Mouse (Mus musculus) thymus, adult 2 months (tissue): ENCODE data around the gene Ino80b. TPM values are rescaled to one million over a fixed set of nuclear protein-coding genes. Genes with fewer than 3 reads are reported as not detected.

ENCODE experiments used
- DNase-seq: peaks from one replicate; pipeline ENCODE4 v3.0.0; 2021
- H3K27ac ChIP-seq: fragments of 200-500 bp; 2 replicates; pipeline ENCODE4 v1.5.1; 2012; ENCODE audit warnings: low read length, control low read depth; ENCODE audit not compliant: control insufficient read depth, insufficient read depth
- H3K27me3 ChIP-seq: fragments of 200-500 bp; 2 replicates; pipeline ENCODE4 v1.6.1; 2012; ENCODE audit warnings: mild to moderate bottlenecking, low read length, moderate library complexity, mixed read lengths; ENCODE audit not compliant: control insufficient read depth, insufficient read depth
- H3K36me3 ChIP-seq: fragments of 200-500 bp; 2 replicates; pipeline ENCODE4 v1.6.1; 2012; ENCODE audit warnings: mild to moderate bottlenecking, low read length, moderate library complexity; ENCODE audit not compliant: control insufficient read depth, insufficient read depth
- H3K4me1 ChIP-seq: fragments of 200-500 bp; replicated peaks from 2 replicates; pipeline ENCODE4 v1.6.1; 2012; ENCODE audit warnings: low read length; ENCODE audit not compliant: control insufficient read depth, insufficient read depth
- H3K4me3 ChIP-seq: fragments of 200-500 bp; 2 replicates; pipeline ENCODE4 v1.5.1; 2012; ENCODE audit warnings: mild to moderate bottlenecking, low read length, control low read depth, moderate library complexity; ENCODE audit not compliant: control insufficient read depth, insufficient read depth
- CTCF ChIP-seq: fragments of 200-500 bp; IDR thresholded peaks from 2 replicates; pipeline ENCODE4 v1.5.1; 2012; ENCODE audit warnings: mild to moderate bottlenecking, control low read depth, low read length, moderate library complexity, borderline replicate concordance; ENCODE audit not compliant: control insufficient read depth, poor library complexity, insufficient read depth; ENCODE audit errors: extremely low read depth
- POLR2A ChIP-seq: fragments of 200-500 bp; IDR thresholded peaks from 2 replicates; pipeline ENCODE4 v1.6.1; 2012; ENCODE audit warnings: mild to moderate bottlenecking, low read length, control low read depth, moderate library complexity; ENCODE audit not compliant: control insufficient read depth, poor library complexity, insufficient read depth; ENCODE audit errors: extremely low read depth
- WGBS: fragments of 180-500 bp; shearing (Covaris S2); methylation state at CpG from one replicate; pipeline ENCODE4 v1.1.7; 2018; 5-methylcytosine and 5-hydroxymethylcytosine counted together
- polyA plus RNA-seq: library from polyadenylated mRNA; depleted of rRNA; stranded (reverse); fragments of >200 nt; gene quantifications from 2 replicates; pipeline ENCODE4 v1.2.3, GENCODE M21; 2012

Ino80b gene
- polyA plus RNA-seq, 1 experiment = 67.2 TPM

DNA sequence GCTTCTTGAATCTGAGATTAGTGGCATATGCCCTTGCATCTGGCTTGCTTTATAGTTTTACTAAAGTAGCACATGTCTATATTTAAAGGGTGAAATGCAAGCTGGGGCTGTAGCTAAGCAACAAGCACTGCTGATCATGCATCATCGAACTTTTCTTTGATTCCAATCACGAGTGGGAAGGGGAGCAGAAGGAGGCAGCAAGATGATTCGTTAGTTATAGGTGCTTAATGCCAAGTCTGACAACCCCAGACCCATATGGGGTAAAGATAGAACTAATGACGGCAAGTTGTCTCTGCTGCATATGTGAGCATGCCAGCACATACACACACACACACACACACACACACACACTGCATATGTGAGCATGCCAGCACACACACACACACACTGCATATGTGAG is 21.1 kb downstream of the Ino80b start:
- no peak overlapping the region for H3K4me3 ChIP-seq
- no peak for DNase-seq
- TF ChIP-seq POLR2A (no peak), CTCF (no peak)
- no peaks in the 10 kb centered on the region for H3K36me3 ChIP-seq
- H3K27ac ChIP-seq = no peak overlapping the region
- H3K27me3 ChIP-seq = no peaks in the 10 kb centered on the region
- H3K4me1 ChIP-seq = peaks cover 27% of the 10 kb centered on the region
- 92% methylated on average over 4 of the region's 4 CpGs for WGBS

DNA sequence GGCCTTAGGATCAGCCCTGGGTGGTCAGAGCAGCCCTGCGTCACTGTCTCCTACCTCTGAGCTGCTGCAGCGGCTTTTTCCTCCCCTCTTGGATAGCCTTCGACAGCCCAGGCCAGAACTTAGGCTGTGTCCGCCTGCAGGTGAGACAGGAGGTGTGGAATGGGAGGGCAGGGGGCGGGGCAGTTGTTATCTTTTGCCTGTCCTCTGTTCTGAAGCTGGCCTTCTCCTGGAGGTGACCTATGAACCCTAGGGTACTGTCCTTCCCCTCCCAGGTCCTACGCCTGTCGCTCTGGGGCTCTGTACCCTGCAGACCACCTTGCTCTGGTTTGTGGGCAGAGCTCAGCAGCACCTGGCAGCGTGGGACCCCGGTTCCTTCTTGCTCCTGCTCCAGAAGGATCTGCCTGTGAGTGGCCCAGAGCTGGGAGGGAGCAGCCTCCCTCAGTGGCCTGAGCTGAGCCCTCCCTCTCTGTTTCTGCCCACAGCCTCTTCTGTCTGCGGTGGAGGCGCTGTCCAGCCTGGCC is 22.0 kb downstream of the Ino80b start:
- H3K4me3 ChIP-seq = no peak overlapping the region
- H3K36me3 ChIP-seq = no peaks in the 10 kb centered on the region
- WGBS = 91% methylated on average over 11 of the region's 11 CpGs
- H3K27me3 ChIP-seq = no peaks in the 10 kb centered on the region
- DNase-seq = no peak
- peaks cover 23% of the 10 kb centered on the region for H3K4me1 ChIP-seq
- TF ChIP-seq CTCF (no peak), POLR2A (no peak)
- no peak overlapping the region for H3K27ac ChIP-seq

DNA sequence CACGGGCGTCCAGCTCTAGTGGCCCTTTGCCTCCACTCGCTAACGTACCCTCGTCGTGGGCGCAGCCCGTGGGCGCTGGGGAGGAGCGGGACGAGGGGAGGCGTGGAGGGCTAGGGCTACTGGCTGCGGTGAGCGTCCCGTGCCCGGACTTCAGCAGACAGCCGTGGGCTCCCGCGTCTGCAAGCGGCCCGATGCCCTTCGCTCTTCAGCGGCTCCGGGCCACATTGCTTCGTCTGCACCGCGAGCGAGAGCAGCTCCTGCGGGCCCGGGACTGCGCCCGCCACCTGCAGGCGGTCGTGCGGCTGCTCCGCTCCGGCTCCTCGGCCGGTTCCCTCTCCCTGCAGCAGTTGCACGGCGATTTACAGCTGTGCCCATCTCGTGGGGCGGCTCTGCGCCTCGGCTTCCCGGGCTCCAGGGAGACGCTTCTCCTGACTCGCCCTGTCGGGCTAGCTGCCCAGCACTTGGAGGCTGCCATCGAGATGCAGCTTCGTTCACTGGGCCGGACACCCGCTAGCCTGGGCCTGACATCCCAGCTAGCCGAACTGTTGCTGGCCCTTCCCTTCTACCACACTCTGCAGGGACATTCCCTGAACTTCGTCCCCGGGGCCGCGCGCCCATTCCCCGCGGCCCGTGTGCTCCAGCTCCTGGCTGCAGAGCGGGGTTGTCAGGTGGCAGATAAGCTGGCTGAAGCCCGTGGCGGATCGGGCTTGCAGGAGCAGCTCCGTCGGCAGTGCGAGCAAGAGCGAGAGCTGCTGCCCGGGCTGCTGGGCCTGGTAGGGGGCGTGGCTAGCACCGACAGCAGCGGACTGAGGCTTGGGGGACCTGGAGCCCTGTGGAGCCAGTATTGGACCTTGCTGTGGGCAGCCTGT is 23.3 kb downstream of the Ino80b start:
- Histone ChIP-seq H3K4me1 (peaks cover 18% of the 10 kb centered on the region), H3K36me3 (no peaks in the 10 kb centered on the region), H3K4me3 (peak overlapping the region; percentile 85), H3K27ac (peak overlapping the region; percentile 1; the same call in 1 of the 2 replicates), H3K27me3 (no peaks in the 10 kb centered on the region)
- WGBS = under 1% methylated on average over 74 of the region's 74 CpGs
- peak; percentile 81 for DNase-seq
- 0 out of 2 replicates have a peak, but pooled peaks have one; percentile 26 for TF ChIP-seq POLR2A
- TF ChIP-seq CTCF = peak; percentile 71; the same call in 1 of the 2 replicates

DNA sequence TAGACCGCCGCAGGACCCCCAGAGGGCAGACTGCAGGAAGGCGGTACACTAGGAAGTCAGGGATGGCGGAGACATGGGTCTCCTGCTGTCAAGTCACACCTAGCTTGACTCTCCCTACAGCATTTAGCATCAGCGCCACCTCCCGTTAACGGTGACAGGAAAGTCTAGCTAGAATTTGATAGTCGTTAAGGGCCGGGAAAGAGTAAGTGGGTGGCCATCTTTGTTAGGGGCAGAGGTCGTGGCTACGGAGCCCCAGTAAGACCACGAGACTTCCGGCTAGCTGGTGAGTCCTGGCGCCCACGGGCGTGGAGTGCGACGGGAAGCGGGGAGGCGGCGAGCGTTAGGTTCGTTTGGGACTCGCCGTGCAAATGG is 23.9 kb downstream of the Ino80b start, which contains the start of the genes Ccdc142 and Gm42688:
Gene Ccdc142 (plus strand): TSS at position 286 of the 372 bp plus-strand sequence.
Gene Gm42688 (plus strand): TSS at position 302 of the 372 bp plus-strand sequence.
- under 1% methylated on average over 25 of the region's 25 CpGs for WGBS
- Histone ChIP-seq H3K27ac (peak within 1 kb of the TSS; percentile 9), H3K27me3 (no peaks in the 10 kb centered on the region), H3K4me1 (peaks cover 22% of the 10 kb centered on the region), H3K4me3 (peak within 1 kb of the TSS; percentile 85), H3K36me3 (no peaks in the 10 kb centered on the region)
- peak; percentile 94 for DNase-seq
- TF ChIP-seq CTCF (no peak), POLR2A (0 out of 2 replicates have a peak, but pooled peaks have one; percentile 36)

DNA sequence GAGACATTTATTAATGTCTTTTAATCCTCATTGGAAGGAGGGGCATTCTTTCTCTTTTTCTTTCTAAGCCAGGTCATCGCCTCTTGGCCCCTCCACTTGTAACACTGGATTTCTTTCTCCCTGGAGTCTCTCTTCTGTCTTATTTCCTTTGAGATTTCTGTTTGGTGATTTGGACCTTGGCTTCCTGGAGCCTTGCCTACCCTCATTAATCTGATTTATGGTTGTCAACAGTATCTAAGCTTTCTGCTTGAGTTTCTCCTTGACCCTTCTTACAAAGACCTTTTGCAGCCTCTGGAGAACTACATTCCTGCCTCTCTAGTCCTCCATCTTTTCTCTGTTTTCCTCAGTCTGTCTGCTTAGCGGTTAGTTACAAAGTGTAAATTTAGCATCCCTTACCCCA is 26.8 kb downstream of the Ino80b start:
- DNase-seq = no peak
- Histone ChIP-seq H3K4me1 (peaks cover 33% of the 10 kb centered on the region), H3K27me3 (no peaks in the 10 kb centered on the region), H3K4me3 (no peak overlapping the region), H3K36me3 (no peaks in the 10 kb centered on the region), H3K27ac (no peak overlapping the region)
- WGBS = 91% methylated on average over 2 of the region's 2 CpGs
- TF ChIP-seq CTCF (no peak), POLR2A (no peak)

DNA sequence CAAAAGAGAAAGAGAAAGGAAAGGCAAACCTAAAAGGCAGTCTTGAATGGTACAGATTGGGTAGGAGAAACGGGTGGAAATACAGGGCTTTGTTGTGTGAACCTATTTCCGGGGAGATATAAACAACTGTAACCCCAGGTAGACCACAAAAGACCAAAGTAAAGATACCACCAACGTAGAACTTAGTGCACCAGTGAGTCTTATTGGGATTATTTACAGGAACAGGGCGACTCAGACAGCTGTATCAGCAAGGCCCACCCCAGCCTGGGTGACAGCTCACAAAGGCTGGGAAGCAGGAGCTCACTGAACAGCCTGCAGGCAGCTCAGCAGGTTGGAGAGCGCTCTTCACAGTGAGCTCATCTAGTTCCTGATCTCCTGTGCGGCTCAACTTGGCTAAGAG is 29.3 kb downstream of the Ino80b start:
- no peaks in the 10 kb centered on the region for H3K27me3 ChIP-seq
- 10% methylated on average over 6 of the region's 6 CpGs for WGBS
- peak; percentile 53 for DNase-seq
- peaks cover 21% of the 10 kb centered on the region for H3K4me1 ChIP-seq
- peak overlapping the region; percentile 32 for H3K27ac ChIP-seq
- H3K36me3 ChIP-seq = no peaks in the 10 kb centered on the region
- H3K4me3 ChIP-seq = no peak overlapping the region; the same call in 1 of the 2 replicates
- TF ChIP-seq POLR2A (no peak), CTCF (no peak)
